Mouse (Mus musculus): ENCODE results near the gene Adrm1. TPM values are rescaled to one million over a fixed set of nuclear protein-coding genes. Genes with fewer than 3 reads are reported as not detected.
A peak's percentile ranks its signal among the peaks of the same experiment; 100 is the strongest.
"Not testable (repeated sequence)": the region's sequence is repeated elsewhere in the genome, so short reads cannot be mapped to it uniquely, and the experiment has no call there.

Adrm1 gene
- total RNA-seq (2022), result 100 to 1,000 TPM; 107 to 109 (median 108) TPM

DNA sequence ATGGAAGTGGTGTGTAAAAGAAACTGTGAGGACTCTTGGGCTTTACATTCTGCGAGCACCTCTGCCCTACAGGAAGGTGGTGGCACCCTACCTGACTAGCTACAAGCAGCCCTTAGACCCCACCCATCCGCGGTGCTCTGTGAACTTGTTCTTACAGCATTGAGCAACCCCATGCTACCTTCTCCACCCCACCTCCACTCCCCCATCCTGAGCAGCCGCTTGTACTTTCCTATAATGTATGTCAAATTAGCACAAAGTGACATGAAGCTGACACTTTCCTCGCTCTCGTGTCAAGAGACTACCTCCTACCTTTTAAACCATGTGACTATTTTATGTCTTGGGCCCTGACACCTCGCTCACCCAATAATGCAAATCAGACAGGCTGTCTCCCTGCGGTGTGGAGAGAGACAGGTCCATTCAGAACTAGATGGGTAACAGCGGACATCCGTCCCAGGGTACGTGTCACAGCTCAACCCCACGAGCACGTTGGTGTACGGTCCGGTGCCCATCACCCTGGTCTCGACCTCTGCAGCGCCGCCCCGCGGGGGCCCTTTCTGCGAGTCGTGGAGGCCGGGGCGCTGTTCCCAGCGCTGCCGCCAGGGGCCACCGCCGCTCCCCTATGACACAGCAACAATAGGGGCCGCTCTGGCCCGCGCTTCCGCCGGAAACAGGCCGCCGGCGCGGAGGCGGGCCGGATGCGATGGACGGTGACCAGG is at the start of gene Adrm1:
Gene Adrm1, plus strand, starts transcription at position 680 of the 716 bp plus-strand sequence.
- DNase-seq (ENCODE audit: low spot score in 2 of 2), result peak; percentile 97

GRCm38 (mm10) chr2:180124192-180124591 is 47.1 kb upstream of the Adrm1 start:
- DNase-seq (ENCODE audit: low spot score in 2 of 2), result no peak

DNA sequence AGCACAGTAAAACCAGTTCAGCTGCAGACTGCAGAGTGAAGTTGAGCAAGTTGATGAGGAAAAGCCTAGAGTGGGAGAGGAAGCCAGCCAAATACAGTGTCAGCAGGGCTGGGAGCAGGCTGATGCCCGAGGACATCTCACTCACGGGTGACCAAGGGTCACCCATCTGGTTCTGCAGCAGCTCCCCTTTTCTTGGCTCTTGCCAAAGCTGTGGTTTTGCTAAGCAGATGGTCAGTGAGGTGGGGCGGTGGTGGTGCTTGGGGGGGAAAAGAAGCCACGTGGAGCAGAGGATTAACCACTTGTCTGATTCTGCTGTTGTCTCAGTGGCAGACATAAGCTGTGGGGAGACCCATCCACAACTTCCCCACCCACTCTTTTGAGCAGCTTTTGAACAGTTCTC is 45.1 kb upstream of the Adrm1 start:
- no peak for DNase-seq (ENCODE audit: low spot score in 2 of 2)

- DNase-seq (ENCODE audit: low spot score in 2 of 2), result no peak
Observed at GRCm38 (mm10) chr2:180127675-180128074, 43.6 kb upstream of the Adrm1 start.

DNA sequence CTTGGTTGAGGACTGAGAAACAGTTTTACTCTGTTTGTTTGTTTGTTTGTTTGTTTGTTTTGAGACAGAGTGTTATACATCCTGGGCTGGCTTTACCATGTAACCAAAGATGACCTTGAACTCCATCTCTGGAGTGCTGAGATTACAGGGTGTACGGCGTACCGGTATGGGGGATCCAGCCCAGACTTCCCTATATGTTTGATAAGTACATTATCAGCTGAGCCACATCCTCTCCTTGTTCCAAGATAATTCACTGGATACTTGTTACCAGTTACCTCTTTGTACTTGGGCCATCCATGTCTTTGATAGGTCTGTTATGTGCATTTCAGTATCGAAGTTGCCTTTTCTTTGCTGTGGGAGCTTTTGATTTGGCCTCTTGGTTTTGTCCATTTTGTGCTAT is 38.1 kb upstream of the Adrm1 start:
- no peak for DNase-seq (ENCODE audit: low spot score in 2 of 2)

DNA sequence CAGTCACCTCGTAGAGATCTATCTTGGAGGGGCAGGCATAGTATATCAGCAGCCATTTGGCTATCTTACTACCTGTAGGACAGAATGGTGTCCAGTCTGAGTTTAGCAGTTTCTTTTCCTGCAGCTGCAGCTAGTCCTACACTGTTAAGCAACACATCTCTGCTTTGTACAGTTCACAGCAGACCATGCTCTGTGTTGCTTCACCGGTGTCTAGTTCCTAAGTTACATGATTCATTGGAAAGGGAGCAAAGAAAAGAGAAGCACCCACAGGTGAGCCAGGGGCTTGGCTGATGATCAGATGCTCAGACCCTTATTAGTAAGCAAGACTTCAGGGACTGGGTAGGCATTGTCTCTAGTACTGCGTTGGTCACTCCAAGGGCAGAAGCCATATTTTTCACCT is 37.4 kb upstream of the Adrm1 start:
- DNase-seq (ENCODE audit: low spot score in 2 of 2), result no peak

- no peak for DNase-seq (ENCODE audit: low spot score in 2 of 2)
Observed at GRCm38 (mm10) chr2:180135414-180135813, 35.9 kb upstream of the Adrm1 start.

GRCm38 (mm10) chr2:180146091-180146490 is 25.2 kb upstream of the Adrm1 start:
- no peak for DNase-seq (ENCODE audit: low spot score in 2 of 2)

- DNase-seq (ENCODE audit: low spot score in 2 of 2), result no peak
Observed at GRCm38 (mm10) chr2:180147379-180147778, 23.9 kb upstream of the Adrm1 start.

- DNase-seq (ENCODE audit: low spot score in 2 of 2), result no peak
Observed at GRCm38 (mm10) chr2:180148551-180148950, 22.7 kb upstream of the Adrm1 start.

GRCm38 (mm10) chr2:180154796-180155195 is 16.5 kb upstream of the Adrm1 start:
- DNase-seq (ENCODE audit: low spot score in 2 of 2), result peak in 1 of 2 experiments; percentile 81

DNA sequence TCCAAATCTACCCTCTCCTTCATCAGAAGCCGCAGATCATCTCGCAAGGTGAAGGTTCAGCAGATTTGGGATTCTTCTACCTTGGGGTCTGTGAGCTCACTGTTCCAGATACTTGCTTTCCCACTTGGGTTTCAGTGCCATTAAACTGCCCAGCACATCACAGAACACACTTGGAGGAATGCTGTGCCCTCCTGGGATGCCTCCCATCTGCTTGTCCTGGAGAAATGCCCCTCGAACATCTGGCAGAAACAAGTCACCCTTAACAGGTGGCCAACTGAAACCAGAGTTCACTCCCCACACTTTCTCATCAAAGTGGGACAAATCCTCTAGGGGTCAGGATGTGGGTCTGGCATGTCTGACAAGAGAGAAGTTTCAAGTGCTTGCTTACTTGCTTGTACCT is 12.7 kb upstream of the Adrm1 start:
- no peak for DNase-seq (ENCODE audit: low spot score in 2 of 2)

DNA sequence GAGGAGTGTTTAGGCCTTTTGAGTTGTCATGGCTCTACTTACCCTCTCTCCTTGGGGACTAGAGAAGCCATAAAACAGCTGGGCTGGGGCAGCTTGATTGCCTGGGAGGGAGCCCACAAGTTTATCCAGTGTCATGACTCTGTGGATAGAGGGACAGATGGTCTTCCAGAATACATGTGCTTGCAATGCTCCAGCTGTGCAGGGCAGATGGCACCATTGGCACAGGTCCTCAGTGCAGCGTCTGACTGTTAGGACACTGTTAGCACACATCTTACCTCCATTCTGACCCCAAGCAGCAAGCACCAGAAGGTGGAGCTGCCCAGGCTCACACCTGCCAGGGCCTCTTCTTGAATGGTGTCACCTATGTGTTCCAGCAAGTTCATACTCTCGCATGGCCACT is 5.4 kb upstream of the Adrm1 start:
- DNase-seq (ENCODE audit: low spot score in 2 of 2), result no peak

GRCm38 (mm10) chr2:180166869-180167268 is 4.4 kb upstream of the Adrm1 start:
- DNase-seq (ENCODE audit: low spot score in 2 of 2), result no peak

- no peak for DNase-seq (ENCODE audit: low spot score in 2 of 2)
Observed at GRCm38 (mm10) chr2:180170151-180170805, 1.0 kb upstream of the Adrm1 start.

DNA sequence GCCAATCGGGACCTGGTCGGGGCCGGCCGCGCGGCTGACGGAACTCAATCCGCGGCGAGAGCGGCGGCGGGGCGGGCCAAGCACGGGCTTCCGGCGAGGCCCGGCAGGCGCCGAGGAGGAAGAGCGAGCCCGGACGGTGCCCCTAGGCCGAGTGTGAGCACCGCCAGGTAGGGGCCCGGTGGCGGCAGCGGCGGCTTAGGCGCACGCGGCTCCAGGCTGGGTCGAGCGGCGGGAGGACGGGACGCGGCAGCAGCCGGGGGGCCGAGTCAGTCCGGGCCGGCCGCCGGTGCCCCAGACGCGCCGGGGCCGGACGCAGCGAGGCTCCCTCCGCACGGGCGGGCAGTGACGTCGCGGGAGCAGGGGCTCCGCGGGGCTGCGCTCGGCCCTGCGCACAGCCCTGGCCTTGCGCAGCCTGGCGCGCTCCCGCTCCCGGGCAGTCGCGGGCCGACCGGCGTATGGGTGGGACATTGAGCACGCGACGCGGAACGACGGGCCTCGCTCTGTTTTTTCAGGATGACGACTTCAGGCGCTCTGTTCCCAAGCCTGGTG is 311 bp downstream of the Adrm1 start:
- peak in 1 of 2 experiments; percentile 36 for DNase-seq (ENCODE audit: low spot score in 2 of 2)

DNA sequence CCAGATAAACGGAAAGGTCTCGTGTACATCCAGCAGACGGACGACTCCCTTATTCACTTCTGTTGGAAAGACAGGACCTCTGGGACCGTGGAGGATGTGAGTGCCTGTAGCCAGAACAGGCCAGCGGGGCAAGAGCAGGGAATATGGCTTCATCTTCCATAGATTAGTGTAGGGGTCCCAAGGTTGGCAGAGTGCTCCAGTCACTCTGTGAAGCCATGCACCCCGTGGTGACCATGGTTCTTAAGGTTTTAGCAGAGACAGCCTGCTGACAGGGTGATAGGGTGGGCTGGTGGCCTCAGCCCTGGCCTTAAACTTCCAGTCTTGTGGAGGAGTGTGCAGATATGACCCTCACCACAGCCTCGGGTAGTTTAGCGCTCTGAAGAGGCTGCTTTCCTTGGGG is 867 bp downstream of the Adrm1 start:
- no peak for DNase-seq (ENCODE audit: low spot score in 2 of 2)

DNA sequence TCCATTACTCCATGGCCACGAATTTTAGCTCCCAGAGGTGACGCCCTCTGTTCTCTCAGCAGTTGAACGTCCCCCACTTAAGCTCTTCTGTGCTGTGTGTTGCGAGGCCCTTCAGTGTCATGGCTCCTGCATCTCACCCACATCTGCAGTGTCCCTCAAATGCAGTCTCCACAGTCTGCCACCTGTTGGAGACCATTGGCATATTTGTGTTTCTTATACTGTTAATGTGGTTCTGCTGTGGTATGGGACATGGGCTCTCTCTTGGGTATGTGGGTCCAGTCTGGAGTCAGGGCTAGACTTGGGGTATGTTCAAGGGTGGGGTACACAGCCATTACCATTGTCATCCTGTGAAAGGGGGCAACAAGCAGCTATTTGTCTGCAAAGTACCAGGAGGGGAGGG is 1.9 kb downstream of the Adrm1 start:
- no peak for DNase-seq (ENCODE audit: low spot score in 2 of 2)

DNA sequence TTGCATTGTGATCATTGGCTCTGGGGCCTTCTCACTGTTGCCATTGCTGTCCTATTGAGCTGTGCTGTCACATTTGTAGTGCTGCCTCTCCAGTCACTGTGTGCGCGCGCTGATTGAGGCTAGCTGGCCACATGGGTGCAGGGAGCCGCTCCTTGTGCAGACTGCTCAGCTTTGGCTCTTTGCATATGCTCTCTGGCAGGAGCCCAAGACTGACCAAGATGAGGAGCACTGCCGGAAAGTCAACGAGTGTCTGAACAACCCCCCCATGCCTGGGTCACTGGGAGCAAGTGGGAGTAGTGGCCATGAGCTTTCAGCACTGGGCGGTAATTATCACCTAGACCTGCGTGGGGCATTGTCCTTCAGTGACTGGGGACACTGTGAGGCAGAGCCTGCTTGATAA is 2.4 kb downstream of the Adrm1 start:
- not testable (repeated sequence) for DNase-seq (ENCODE audit: low spot score in 2 of 2)

- DNase-seq (ENCODE audit: low spot score in 2 of 2), result no peak
Observed at GRCm38 (mm10) chr2:180174121-180174520, 2.8 kb downstream of the Adrm1 start.

- DNase-seq (ENCODE audit: low spot score in 2 of 2), result no peak
Observed at GRCm38 (mm10) chr2:180175725-180176124, 4.4 kb downstream of the Adrm1 start.

GRCm38 (mm10) chr2:180181542-180181941 is 10.3 kb downstream of the Adrm1 start:
- DNase-seq (ENCODE audit: low spot score in 2 of 2), result no peak
